Mouse (Mus musculus): ENCODE measurements around the gene Tbx2. TPM values are rescaled to one million over a fixed set of nuclear protein-coding genes. Genes with fewer than 3 reads are reported as not detected.
A peak's percentile ranks its signal among the peaks of the same experiment; 100 is the strongest.

Gene Tbx2
- total RNA-seq, 1 experiment from 2014 or later: 26.3 TPM

DNA sequence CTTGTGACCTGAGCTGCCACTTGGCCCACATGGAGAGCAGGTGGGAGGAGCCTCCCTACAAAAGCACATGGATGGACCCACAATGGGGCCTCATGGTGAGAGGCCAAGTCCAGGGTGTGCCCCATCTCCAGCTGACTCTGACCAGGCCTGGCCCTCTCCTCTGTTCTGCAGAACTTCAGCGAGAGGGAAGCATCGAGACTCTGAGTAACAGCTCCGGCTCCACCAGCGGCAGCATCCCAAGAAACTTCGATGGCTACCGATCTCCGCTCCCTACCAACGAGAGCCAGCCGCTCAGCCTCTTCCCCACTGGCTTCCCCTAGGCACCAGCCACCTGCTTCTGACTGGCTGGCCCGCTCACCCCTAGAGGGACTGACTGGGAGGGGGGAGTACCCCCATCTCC, 7.3 kb upstream of the Tbx2 start:
- DNase-seq: no peak

DNA sequence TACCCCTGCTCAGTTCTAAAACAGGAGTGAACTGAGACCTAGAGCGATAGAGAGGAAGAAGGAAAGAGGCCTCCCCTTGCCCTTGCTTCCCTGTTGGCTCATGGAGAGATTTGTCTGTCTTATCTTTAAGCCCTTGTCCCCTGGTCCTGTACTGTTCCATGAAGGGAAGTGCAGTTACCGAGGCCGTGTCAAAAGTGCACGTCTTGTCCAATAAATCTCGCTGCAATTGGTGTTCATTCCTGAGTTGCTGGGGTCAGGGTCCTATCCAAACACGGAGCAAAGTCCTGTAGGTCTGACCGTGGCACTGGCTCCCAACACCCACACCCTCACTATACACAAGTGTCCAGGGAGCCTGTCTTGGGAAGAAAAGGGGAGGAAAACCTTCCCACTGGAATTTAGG, 6.5 kb upstream of the Tbx2 start:
- DNase-seq: peak; percentile 49

DNA sequence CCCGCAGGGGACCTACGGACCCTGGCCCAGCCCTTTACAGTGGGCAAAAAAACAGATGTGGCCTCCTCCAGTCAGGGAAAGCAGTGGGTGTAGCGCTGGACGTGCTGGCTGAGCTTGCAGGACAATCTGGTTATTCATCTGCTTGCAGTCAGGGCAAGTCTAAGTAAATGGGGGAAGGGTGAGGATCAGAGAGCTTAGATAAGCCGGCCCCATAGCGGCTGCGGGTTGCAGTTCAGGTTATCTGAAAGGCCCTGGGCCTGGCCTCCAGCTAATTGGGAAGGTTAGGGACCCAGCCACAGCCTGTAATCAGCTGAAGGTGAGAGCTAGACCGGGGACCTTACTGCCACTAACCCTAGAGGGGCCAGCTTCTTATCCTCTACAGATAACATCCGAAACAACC, 5.0 kb upstream of the Tbx2 start:
- peak; percentile 52 for DNase-seq

DNA sequence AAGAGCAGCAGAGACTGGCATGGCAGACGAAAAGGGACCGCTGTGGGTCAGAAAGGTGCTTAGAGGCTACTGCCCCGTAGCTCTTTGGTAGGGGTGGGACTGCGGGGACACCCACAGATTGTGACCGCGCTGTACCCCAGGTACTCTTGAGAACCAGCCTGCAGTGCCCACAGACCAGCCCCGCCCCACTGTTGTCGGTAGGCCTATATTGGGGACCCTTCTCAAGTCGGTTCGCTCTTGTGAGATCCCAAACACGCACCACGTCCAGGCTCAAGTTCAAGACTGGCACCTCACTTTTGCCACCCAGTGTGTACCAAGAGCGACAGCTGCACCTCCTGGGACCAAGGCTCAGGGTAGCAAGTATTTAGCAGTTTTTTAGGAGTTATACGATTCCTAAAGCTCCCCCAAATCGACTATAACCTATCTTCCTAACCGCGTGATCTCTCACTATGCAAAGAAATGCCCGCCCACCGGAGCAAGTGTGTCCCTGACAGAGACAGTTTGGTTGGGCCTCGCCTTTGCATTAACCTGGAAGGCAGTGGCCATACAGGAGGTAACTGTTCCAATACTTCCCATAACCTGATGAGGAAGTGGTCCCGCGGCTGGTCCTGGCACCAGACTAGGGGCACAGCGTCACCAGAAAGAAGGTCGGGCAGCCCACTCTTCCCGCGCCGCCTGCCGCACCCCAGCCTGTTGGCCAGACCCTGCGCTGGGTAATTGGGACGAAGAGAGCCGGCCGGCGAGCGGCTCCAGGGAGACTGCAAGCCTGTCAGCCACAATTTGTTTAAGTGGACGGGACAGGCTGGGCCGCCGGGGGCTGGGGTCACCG, 3.4 kb upstream of the Tbx2 start:
- peak; percentile 12 for DNase-seq

DNA sequence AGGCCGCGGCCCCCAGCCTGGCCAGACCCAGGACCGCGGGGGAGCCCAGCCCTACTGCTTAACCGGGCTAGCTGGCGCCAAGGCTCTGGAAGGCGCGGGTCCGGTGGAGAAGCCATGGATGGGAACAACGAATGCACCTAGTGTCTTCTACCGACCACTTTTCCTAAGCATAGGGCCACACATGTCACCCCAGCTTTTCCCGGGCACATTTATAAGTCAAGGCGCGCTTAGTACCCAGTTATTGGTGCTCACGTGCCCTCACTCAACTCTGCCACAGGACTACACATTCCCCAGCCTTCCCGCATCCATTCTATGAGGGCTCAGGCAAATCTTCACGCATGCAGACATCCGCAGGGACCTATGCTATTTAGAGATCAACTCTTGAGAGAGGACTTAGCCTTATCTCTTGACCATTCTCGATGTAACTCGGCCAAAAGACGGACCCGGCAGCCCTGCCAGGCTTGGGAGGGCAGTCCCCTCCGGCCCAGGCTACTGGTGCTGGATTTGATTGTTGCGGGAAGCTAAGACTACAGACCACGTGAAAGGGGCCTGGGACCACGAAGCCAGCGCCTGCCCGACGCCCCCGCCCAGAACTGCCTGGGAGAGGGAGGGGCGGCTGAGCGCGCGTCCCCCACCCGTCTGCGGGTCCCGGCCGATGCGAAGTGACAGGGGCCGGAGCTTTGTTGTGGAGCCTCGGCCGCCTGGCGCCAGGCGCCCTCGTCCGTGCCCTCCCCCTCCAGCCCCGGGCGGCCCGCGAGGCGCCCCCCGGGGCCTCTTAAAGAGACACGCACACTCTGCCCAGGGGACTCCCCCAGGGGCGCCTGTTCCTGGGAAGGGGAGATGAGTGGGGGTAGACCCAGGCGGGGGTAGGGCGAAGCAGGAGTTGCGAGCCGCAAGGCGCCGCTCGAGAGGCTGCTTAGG, 2.6 kb upstream of the Tbx2 start:
- peak; percentile 48 for DNase-seq

DNA sequence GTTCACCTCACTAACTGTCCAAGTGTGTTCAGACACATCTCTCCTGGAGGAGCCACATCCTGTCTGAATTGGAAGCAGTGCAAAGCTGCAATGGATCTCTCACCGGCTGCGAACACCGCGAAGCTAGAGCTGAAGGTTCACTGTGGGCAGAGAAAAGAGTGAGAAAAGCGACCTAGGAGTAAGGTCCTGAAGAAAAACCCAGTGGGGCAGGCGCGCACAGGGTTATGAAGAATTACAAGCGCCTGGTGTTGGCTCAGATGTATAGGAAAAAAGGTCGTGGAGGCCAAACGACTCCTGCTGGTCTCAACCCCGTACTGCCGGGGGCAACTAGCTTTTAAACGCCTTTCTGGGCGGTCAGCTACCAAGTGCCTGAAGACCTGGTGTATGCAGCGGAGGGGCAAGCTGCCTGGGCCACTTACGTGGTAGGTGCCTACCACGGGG, 1.4 kb upstream of the Tbx2 start:
- peak; percentile 48 for DNase-seq

DNA sequence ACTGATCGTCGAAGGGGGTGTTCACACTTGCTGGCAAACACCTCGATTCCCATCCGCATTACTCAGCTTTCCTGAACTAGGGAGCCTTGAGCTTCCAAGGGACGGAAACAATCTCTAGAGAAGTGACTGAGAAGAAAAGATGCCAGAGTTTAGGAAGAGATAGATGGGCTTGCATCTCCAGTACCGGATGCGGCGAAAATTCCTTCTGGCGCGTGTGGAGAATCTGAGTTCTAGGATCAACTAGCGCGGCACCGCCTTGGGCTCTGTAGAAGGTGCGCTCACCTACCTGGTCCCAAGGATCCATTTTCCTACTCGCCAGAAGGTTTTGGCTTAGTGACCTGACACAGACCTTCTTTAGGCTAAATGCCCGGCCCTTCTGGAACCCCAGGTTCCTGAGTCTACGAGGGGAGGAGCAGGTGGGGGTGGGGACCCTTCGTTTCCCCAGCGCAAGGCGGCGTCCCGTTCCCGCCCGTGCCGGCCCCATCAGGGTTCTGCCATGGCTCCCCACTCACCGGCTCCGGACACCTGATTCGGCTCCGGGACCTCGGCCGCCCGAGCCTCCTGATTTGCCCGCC, 608 bp upstream of the Tbx2 start:
- DNase-seq: no peak

DNA sequence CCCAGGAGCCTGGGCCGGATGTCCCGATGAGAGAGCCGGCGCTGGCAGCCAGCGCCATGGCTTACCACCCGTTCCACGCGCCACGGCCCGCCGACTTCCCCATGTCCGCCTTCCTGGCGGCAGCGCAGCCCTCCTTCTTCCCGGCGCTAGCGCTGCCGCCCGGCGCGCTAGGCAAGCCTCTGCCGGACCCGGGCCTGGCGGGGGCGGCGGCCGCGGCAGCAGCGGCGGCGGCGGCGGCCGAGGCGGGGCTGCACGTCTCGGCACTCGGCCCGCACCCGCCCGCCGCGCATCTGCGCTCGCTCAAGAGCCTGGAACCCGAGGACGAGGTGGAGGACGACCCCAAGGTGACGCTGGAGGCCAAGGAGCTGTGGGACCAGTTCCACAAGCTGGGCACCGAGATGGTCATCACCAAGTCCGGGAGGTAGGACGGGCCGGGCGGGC, 750 bp downstream of the Tbx2 start:
- peak; percentile 72 for DNase-seq

DNA sequence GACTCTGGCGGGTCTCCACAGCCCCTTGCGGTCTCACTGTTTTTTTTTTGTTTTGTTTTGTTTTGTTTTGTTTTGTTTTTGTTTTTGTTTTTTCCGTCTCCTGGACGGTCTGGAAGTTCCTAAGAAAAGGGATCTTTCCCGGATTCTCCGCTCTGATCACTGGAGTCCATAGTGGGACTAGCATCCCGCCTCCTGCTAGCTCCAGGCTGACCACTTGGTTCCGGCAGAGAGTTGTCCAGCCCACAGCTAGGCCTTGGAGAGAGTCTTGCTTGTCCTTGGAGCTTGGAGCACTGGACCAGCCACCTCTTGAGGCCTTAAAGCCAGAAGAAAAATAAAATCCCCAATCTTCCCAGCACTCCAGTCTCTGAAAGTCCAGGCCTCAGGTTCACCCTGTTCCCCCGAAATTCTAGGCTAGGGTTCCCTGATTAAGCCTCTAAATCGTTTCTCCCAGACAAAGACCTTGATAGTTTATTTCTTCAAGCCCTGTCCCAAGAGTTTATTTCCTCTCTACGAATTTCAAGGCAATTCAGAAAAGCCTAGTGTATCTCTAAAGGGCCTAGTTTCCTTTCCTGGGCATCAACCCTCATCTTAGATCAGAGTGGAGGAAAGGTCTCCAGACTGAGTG, 1.5 kb downstream of the Tbx2 start:
- peak; percentile 67 for DNase-seq

DNA sequence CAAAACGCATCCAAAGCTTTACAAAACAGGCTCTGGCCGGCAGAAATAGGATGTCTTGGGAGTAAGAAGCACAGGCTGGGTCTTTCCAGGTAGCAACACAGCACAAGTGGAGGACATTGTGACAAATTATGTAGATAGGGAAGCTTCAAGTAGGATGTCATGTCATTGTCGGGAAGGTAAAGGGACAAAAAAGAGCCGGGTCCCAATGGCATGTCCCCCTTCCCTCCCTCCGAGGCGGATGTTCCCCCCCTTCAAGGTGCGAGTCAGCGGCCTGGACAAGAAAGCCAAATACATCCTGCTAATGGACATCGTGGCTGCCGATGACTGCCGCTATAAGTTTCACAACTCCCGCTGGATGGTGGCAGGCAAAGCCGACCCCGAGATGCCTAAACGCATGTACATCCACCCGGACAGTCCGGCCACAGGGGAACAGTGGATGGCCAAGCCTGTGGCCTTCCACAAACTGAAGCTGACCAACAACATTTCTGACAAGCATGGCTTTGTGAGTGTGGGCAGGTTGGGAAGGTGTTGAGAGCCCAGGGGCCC, 2.1 kb downstream of the Tbx2 start:
- DNase-seq: peak; percentile 49

DNA sequence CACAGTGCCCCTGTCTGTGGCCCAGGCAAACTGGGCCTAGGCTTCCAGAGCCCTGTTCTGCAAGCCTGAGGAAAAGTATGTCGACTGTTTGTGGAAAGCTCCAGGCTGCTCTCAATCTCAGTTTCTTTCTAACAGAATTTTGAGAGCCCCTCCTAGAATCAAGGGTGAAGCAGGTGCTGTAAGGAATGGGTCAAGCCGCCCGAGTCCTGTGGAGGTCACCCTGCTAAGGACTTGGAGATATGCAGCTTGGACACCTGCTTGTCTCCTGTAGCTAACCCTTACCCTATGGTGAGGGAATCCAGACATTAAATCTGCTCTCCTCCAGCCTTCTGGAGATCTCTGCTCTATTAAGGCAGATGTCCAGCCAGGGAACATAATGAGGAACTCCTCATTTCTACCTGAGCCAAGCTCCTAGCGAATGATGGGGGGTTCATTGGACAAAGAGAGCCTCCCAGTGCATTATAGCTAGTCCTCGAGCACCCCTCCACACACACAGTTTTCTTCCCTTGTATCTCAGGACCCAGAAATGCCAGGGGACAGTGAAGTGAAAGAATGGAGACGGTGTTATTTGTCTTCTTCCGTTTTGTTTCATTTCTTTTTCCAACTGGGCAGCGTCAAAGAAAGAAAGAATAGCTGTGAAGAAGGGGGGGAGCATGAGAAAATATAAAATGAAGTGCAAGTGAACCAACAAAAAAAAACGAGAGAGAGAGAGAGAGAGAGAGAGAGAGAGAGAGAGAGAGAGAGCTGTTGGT, 2.8 kb downstream of the Tbx2 start:
- DNase-seq: no peak

DNA sequence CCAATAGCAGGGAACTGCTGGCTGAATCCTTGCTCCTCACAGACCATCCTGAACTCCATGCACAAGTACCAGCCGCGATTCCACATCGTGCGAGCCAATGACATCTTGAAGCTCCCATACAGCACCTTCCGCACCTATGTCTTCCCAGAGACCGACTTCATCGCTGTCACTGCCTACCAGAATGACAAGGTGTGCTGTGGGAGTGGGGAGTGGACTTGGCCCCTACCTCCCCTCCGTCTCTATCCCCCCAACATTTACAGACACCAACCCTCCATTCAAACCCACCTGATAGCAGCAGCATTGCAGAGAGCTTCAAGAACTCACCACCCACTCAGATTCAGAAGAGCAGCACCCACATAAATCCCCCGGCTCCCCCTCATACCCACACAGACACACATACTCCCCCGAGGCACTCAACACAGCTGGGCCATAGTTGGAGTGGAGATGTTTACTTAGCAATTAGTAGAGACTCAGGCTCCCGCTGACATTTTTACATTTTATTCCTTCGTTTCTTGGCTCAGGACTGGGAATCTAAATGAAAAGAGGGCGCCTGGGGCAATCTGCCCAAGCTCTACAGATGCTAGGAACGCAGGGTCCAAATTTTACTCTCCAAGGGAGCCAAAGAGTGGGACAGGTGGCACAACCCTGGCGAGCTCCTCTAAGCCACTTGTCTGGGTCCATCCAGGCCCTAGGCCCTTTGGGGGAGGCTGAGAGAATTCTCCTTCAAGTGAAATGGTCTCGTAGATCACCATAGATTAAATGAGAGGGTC, 3.6 kb downstream of the Tbx2 start:
- DNase-seq: no peak

DNA sequence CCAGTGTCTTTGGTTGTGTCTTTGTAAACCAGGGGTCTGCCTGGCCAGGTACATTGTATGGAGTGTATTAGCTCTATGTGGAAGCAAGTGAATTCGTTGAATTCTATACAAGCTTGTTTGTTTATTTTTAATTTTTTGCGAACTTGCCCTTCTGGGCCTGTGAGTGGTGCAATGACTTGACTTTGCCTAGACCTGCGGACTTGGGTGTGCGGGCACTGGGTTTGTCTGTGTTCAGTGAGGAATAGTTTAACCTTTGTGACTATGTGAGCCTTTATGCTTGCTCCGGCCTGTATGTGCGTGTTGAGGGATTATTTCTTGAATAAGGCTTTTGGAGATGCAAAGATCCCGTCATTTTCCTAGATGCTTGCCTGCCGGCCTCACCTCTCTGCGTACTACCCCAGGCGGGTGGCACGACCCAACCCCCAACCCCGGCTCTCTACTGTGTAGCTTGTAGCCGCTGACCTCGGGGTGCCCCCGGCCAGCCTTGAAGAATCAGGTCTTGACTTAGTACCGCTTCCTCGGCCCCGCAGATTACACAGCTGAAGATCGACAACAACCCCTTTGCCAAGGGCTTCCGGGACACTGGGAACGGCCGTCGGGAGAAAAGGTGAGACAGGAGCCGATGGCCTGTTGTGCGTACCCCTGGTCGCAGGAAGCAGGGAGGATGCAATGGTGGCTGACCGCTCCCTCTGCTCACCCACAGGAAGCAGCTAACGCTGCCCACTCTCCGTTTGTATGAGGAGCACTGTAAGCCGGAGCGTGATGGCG, 4.4 kb downstream of the Tbx2 start:
- DNase-seq: peak; percentile 60

DNA sequence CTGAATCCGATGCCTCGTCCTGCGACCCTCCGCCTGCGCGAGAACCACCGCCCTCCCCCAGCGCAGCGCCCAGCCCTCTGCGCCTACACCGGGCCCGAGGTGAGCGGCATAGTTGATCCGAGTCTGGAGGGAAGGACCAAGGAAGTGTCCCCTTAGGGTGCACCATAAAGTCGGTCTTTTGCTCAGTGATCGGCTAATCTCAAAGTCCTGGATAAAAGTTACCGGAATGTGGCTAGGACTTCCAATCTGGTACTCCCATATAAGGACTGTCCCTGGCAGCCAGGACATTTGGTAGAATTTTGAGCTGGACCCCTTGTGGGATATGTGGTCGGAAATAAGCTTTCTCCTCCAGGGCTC, 4.9 kb downstream of the Tbx2 start:
- DNase-seq: peak; percentile 31

DNA sequence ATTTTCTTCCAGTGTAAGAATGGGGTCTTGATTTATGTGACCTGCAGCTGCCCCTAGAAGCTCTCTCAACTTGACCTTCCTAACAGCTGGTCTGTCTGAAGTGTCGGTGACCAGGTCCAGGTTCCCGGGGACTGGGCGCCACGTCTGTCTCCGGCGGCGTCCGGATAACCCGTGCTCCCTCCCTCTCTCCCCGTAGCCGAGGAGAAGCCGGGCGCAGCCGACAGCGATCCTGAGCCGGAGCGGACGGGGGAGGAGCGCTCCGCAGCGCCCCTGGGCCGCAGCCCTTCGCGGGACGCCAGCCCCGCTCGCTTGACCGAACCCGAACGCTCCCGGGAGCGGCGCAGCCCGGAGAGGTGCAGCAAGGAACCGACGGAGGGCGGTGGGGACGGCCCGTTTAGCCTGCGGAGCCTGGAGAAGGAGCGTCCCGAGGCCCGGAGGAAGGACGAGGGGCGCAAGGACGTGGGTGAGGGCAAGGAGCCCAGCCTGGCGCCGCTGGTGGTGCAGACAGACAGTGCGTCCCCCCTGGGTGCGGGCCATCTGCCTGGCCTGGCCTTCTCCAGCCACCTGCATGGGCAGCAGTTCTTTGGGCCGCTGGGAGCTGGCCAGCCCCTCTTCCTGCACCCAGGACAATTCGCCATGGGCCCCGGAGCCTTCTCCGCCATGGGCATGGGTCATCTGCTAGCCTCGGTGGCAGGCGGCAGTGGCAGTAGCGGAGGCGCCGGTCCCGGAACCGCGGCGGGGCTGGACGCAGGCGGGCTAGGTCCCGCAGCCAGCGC, 5.5 kb downstream of the Tbx2 start:
- peak; percentile 58 for DNase-seq

DNA sequence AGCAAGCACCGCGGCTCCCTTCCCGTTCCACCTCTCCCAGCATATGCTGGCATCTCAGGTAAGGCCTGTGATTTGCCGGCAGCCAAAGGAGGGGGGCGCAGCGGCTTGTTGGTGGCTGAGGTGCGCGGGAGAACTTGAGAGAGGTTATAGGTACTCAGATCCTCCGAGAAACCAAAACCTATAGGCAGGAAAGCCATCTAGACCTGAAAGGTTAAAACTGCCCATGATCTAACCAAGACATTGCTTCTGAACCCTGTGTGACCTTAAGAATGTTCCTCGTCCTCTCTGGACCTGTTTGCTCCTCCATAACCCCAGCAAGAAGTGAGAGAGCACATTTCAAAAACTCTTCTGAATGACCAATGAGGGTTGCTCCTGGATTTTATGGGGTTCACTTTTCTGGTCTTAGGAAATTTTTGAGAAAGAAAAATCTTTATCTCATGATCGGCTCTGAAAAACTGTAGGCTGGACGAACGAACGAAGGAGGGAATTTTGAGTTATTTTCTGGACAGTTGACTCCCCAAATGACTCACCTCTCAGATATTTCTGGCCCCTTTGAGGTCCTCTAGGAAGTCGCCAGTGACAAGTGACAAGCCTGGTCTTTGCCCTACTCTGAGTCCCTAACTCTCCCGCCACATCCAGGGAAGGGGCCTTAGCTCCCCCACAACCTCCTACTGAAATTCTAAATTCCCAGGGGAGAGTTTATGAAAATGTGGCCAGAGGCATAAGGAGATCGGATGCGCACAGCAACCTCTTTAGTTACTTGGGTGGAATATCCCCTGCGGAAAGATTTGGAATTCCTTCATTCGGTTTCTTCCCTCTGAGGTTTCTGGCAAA, 6.3 kb downstream of the Tbx2 start:
- DNase-seq: no peak

DNA sequence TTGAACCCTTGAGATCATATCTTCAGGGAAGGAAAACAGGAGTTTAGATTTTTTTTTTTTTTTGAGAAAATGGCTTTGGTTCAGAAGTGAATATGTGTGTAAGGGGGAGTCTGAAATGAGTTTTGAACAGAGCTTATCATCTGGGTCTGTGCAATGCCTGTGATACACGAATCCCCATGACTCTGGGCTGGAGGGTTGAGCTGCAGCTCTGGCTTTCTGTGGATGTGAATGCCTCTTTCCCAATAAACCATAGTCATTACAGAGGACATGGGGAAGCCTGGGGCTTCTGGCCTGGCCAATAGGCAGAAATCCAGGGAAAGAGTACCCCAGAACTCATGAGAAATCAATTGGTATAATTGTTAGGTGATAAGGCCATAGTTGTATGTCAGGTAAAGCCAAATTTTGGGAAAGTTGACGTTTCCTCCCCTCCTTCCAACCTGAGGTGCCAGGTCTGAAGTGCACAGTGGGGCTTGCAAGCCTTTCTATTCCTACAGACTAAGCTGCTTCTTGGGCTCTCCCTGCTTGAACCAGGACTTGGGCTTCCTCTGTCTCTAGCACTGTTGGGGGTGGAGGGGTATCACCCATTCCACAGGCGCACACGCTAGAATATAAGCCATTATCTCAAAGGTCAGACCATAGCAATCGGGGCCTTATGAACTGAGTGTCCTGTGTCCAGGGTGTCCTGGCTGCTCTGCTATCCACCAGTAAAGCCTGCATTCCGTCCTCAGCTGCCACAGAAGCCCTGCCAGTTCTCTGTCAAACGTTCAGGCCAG, 7.1 kb downstream of the Tbx2 start:
- no peak for DNase-seq

All from adrenal gland, postnatal 14 days (tissue).